Mouse (Mus musculus) right cerebral cortex, postnatal 10 days (tissue): ENCODE data around the gene Mgat4e.

Experiments used
- DNase-seq, 2 experiments: peaks; one replicate each; pipeline ENCODE4 v3.0.0; 2021; ENCODE audit warnings: low spot score in 2 of 2

Gene Mgat4e

GRCm38 (mm10) chr1:134549632-134550132 lies at the start of gene Mgat4e:
Mgat4e (minus strand) TSS chr1:134549682.
- DNase-seq: no peak

GRCm38 (mm10) chr1:134597339-134598054 lies 48.0 kb upstream of the Mgat4e start:
- DNase-seq: no peak

GRCm38 (mm10) chr1:134591773-134592172 lies 42.3 kb upstream of the Mgat4e start:
- no peak for DNase-seq

- no peak for DNase-seq
These were observed 40.2 kb upstream of the Mgat4e start for GRCm38 (mm10) chr1:134589676-134590075.

GRCm38 (mm10) chr1:134583560-134583959 lies 34.1 kb upstream of the Mgat4e start:
- no peak for DNase-seq

GRCm38 (mm10) chr1:134580796-134581195 lies 31.3 kb upstream of the Mgat4e start:
- no peak for DNase-seq

- no peak for DNase-seq
These were observed 28.1 kb upstream of the Mgat4e start for GRCm38 (mm10) chr1:134577384-134578120.

GRCm38 (mm10) chr1:134573932-134574315 lies 24.4 kb upstream of the Mgat4e start:
- no peak for DNase-seq

GRCm38 (mm10) chr1:134573300-134573931 lies 23.9 kb upstream of the Mgat4e start:
- DNase-seq: no peak

GRCm38 (mm10) chr1:134570631-134571030 lies 21.1 kb upstream of the Mgat4e start:
- DNase-seq: no peak

- DNase-seq: no peak
These were observed 20.7 kb upstream of the Mgat4e start for GRCm38 (mm10) chr1:134570171-134570570.

- no peak for DNase-seq
These were observed 18.0 kb upstream of the Mgat4e start for GRCm38 (mm10) chr1:134567511-134567910.

- DNase-seq: no peak
These were observed 14.2 kb upstream of the Mgat4e start for GRCm38 (mm10) chr1:134563726-134564125.

GRCm38 (mm10) chr1:134562457-134562856 lies 13.0 kb upstream of the Mgat4e start:
- DNase-seq: no peak

- DNase-seq: no peak
These were observed 12.3 kb upstream of the Mgat4e start for GRCm38 (mm10) chr1:134561770-134562143.

- DNase-seq: peak; percentile 66 to 71
These were observed 11.6 kb upstream of the Mgat4e start for GRCm38 (mm10) chr1:134560801-134561769.

GRCm38 (mm10) chr1:134560396-134560795 lies 10.9 kb upstream of the Mgat4e start:
- DNase-seq: peak; percentile 51 to 59

GRCm38 (mm10) chr1:134559976-134560375 lies 10.5 kb upstream of the Mgat4e start, which contains the start of gene Kdm5b:
Kdm5b (plus strand) TSS chr1:134560171.
- DNase-seq: peak; percentile 89 to 92

- no peak for DNase-seq
These were observed 9.7 kb upstream of the Mgat4e start for GRCm38 (mm10) chr1:134559226-134559625.

GRCm38 (mm10) chr1:134558511-134558910 lies 9.0 kb upstream of the Mgat4e start:
- DNase-seq: no peak

- peak; percentile 96 to 97 for DNase-seq
These were observed 7.3 kb upstream of the Mgat4e start for GRCm38 (mm10) chr1:134556671-134557218.
